Mouse (Mus musculus) stomach, postnatal 0 days (tissue): Measurements from ENCODE around the gene Rnf43.

Experiments
- CTCF ChIP-seq: IDR thresholded peaks from 2 replicates; pipeline ENCODE4 v1.5.1; 2016; ENCODE audit warnings: antibody characterized with exemption, low read depth, mild to moderate bottlenecking, moderate library complexity
- EP300 ChIP-seq: optimal IDR thresholded peaks from 2 replicates; pipeline ENCODE3; 2016; ENCODE audit warnings: antibody characterized with exemption

DNA sequence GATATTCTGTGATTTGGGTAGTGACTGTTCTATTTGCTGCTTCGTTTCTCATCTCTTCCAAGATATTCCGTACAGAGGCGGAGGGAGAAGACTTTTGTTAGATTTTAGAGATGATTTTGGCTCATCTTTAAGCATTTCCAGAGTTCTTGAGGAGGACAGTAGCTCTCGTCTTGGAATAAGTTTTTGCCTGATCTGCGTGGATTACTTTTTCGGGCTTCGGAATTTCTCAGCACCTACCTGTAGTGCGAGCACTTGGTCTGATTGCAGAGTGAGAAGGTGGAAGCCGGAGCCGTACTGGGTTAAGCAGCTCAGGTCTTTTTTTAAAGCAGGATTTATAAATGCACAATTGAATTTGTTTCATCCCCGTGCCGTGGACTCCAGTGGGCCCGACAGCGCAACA is 300 bp downstream of the Rnf43 start:
- TF ChIP-seq CTCF, result no peak
- TF ChIP-seq EP300, result no peak
